Mouse (Mus musculus) embryonic fibroblast, embryonic 13.5 days (primary cell): Measurements from ENCODE around the gene Zfp553. TPM values are rescaled to one million over a fixed set of nuclear protein-coding genes. Genes with fewer than 3 reads are reported as not detected.

Experiments
- H3K27ac ChIP-seq: 2 replicates; pipeline ENCODE4 v1.5.1; 2012; ENCODE audit warnings: low read length, control low read depth, inconsistent platforms; ENCODE audit not compliant: insufficient read depth
- H3K4me1 ChIP-seq: 2 replicates; pipeline ENCODE4 v1.6.1; 2011; ENCODE audit warnings: low read length; ENCODE audit not compliant: control insufficient read depth, insufficient read depth
- H3K4me3 ChIP-seq: 2 replicates; pipeline ENCODE4 v1.5.1; 2011; ENCODE audit warnings: mild to moderate bottlenecking, control low read depth, low read length; ENCODE audit not compliant: insufficient read depth
- CTCF ChIP-seq: IDR thresholded peaks from 2 replicates; pipeline ENCODE4 v1.5.1; 2011; ENCODE audit warnings: mild to moderate bottlenecking, control low read depth, low read length, moderate library complexity, borderline replicate concordance; ENCODE audit not compliant: insufficient read depth
- POLR2A ChIP-seq: IDR thresholded peaks from 2 replicates; pipeline ENCODE4 v1.6.1; 2011; ENCODE audit warnings: low read depth, mild to moderate bottlenecking, control low read depth, low read length, moderate library complexity
- polyA plus RNA-seq: library from polyadenylated mRNA; stranded (reverse); fragments of >200 nt; gene quantifications from 2 replicates; pipeline ENCODE4 v1.2.4, GENCODE M21; 2011; ENCODE audit warnings: low read depth; ENCODE audit not compliant: missing spikeins, insufficient read length

Gene Zfp553
- polyA plus RNA-seq, 1 experiment = 12.4 TPM

- H3K4me3 ChIP-seq = no peak overlapping the region
- no peak overlapping the region for H3K27ac ChIP-seq
- no peak for TF ChIP-seq CTCF
- no peak for TF ChIP-seq POLR2A
- 0 out of 2 replicates have a peak, but pooled peaks cover 2% of the 10 kb centered on the region for H3K4me1 ChIP-seq
Measured at GRCm38 (mm10) chr7:127263526-127263925, 30.7 kb downstream of the Zfp553 start.

GRCm38 (mm10) chr7:127270256-127270655 lies 37.4 kb downstream of the Zfp553 start:
- H3K4me1 ChIP-seq = peaks cover 3% of the 10 kb centered on the region; the same call in 1 of the 2 replicates
- no peak overlapping the region for H3K4me3 ChIP-seq
- TF ChIP-seq CTCF (no peak), POLR2A (no peak)
- H3K27ac ChIP-seq = no peak overlapping the region

- TF ChIP-seq CTCF (no peak), POLR2A (no peak)
- H3K4me3 ChIP-seq = no peak overlapping the region
- H3K4me1 ChIP-seq = peaks cover 3% of the 10 kb centered on the region; the same call in 1 of the 2 replicates
- H3K27ac ChIP-seq = no peak overlapping the region
Measured at GRCm38 (mm10) chr7:127270666-127271065, 37.8 kb downstream of the Zfp553 start.

GRCm38 (mm10) chr7:127271093-127271492 lies 38.2 kb downstream of the Zfp553 start:
- H3K4me1 ChIP-seq = peaks cover 3% of the 10 kb centered on the region; the same call in 1 of the 2 replicates
- H3K27ac ChIP-seq = no peak overlapping the region
- no peak for TF ChIP-seq CTCF
- no peak for TF ChIP-seq POLR2A
- H3K4me3 ChIP-seq = no peak overlapping the region

- Histone ChIP-seq H3K4me1 (peaks cover 3% of the 10 kb centered on the region; the same call in 1 of the 2 replicates), H3K27ac (no peak overlapping the region), H3K4me3 (no peak overlapping the region)
- TF ChIP-seq POLR2A = no peak
- TF ChIP-seq CTCF = no peak
Measured at GRCm38 (mm10) chr7:127272566-127272965, 39.7 kb downstream of the Zfp553 start.

GRCm38 (mm10) chr7:127273118-127273923 lies 40.5 kb downstream of the Zfp553 start:
- H3K27ac ChIP-seq = no peak overlapping the region
- H3K4me3 ChIP-seq = peak overlapping the region; percentile 70

GRCm38 (mm10) chr7:127273925-127274789 lies 41.3 kb downstream of the Zfp553 start, which contains the start of gene Sephs2:
Sephs2 (minus strand) TSS chr7:127274055.
- TF ChIP-seq POLR2A = peak; percentile 97
- TF ChIP-seq CTCF = no peak
- peaks cover 3% of the 10 kb centered on the region; the same call in 1 of the 2 replicates for H3K4me1 ChIP-seq
- H3K27ac ChIP-seq = no peak within 1 kb of the TSS
- H3K4me3 ChIP-seq = peak within 1 kb of the TSS; percentile 70

More at GRCm38 (mm10) chr7:127273118-127273923, 40.5 kb downstream of the Zfp553 start:
- H3K4me1 ChIP-seq = peaks cover 3% of the 10 kb centered on the region; the same call in 1 of the 2 replicates
- TF ChIP-seq POLR2A (no peak), CTCF (no peak)

- Histone ChIP-seq H3K4me1 (peaks cover 3% of the 10 kb centered on the region; the same call in 1 of the 2 replicates), H3K4me3 (no peak overlapping the region), H3K27ac (no peak overlapping the region)
- TF ChIP-seq POLR2A = no peak
- no peak for TF ChIP-seq CTCF
Measured at GRCm38 (mm10) chr7:127276519-127276961, 43.7 kb downstream of the Zfp553 start.

GRCm38 (mm10) chr7:127278311-127278710 lies 45.5 kb downstream of the Zfp553 start:
- no peak overlapping the region for H3K27ac ChIP-seq
- H3K4me3 ChIP-seq = no peak overlapping the region
- TF ChIP-seq CTCF = peak; percentile 66; the same call in 1 of the 2 replicates
- TF ChIP-seq POLR2A = no peak
- no peaks in the 10 kb centered on the region for H3K4me1 ChIP-seq
